Mouse (Mus musculus) CH12.LX (cell line): Measurements from ENCODE around the gene Slc30a2. TPM values are rescaled to one million over a fixed set of nuclear protein-coding genes. Genes with fewer than 3 reads are reported as not detected.

Experiments
- DNase-seq: peaks from one replicate; pipeline ENCODE4 v3.0.0-alpha.2; 2013; ENCODE audit errors: extremely low read depth
- H3K27ac ChIP-seq: 2 replicates; pipeline ENCODE4 v1.5.1; 2012; ENCODE audit warnings: low read depth, mild to moderate bottlenecking, control low read depth, moderate library complexity; ENCODE audit not compliant: insufficient read depth
- H3K27me3 ChIP-seq: replicated peaks from 2 replicates; pipeline ENCODE3; 2012; ENCODE audit warnings: inconsistent platforms
- H3K36me3 ChIP-seq, 2 experiments: replicated peaks in 1 of 2; 2 replicates each; pipeline versions ENCODE3 to v1.6.1; 2012; ENCODE audit warnings: inconsistent platforms in 1 of 2, low read length in 1 of 2, mild to moderate bottlenecking in 1 of 2, mixed read lengths in 1 of 2, moderate library complexity in 1 of 2; ENCODE audit not compliant: control insufficient read depth in 1 of 2, insufficient read depth in 1 of 2
- H3K4me1 ChIP-seq, 2 experiments: 2 replicates each; pipeline ENCODE4 v1.6.1; 2012; ENCODE audit warnings: inconsistent platforms in 1 of 2, moderate library complexity in 1 of 2; ENCODE audit not compliant: insufficient read depth in 2 of 2, control insufficient read depth in 1 of 2
- H3K4me2 ChIP-seq: 2 replicates; pipeline ENCODE4 v1.6.1; 2012; ENCODE audit warnings: low read depth, mild to moderate bottlenecking, control low read depth; ENCODE audit not compliant: poor library complexity, insufficient read depth, severe bottlenecking
- H3K4me3 ChIP-seq, 3 experiments: fragments of 150-350 bp in 1 of 3; sonication (generic) in 1 of 3; replicated peaks in 1 of 3; 2 replicates each; pipeline versions ENCODE3 to v1.5.1; 2011 to 2012; ENCODE audit warnings: low read depth in 2 of 3, low read length in 2 of 3, mild to moderate bottlenecking in 2 of 3, moderate library complexity in 2 of 3, control low read depth in 1 of 3, improper control_type of control experiment in 1 of 3, inconsistent platforms in 1 of 3, mixed read lengths in 1 of 3; ENCODE audit not compliant: poor library complexity in 1 of 3
- H3K79me2 ChIP-seq: replicated peaks from 2 replicates; pipeline ENCODE4 v1.6.1; 2012; ENCODE audit warnings: mild to moderate bottlenecking, moderate library complexity; ENCODE audit not compliant: control insufficient read depth, poor library complexity, insufficient read depth, severe bottlenecking; ENCODE audit errors: extremely low read depth
- H3K9ac ChIP-seq: 2 replicates; pipeline ENCODE4 v1.6.1; 2012; ENCODE audit warnings: low read depth, mild to moderate bottlenecking, control low read depth, moderate library complexity; ENCODE audit not compliant: insufficient read depth
- H3K9me3 ChIP-seq: replicated peaks from 2 replicates; pipeline ENCODE3; 2012; ENCODE audit warnings: low read length, inconsistent platforms, mixed read lengths
- CHD1 ChIP-seq: IDR thresholded peaks from 2 replicates; pipeline ENCODE4 v1.6.1; 2012; ENCODE audit warnings: low read depth, low read length, improper control_type of control experiment, inconsistent platforms
- CTCF ChIP-seq, 2 experiments: IDR thresholded peaks in 1 of 2; conservative IDR thresholded peaks in 1 of 2; 2 replicates each; pipeline ENCODE4 v1.5.1; 2011 to 2012; ENCODE audit warnings: low read depth in 2 of 2, low read length in 2 of 2, improper control_type of control experiment in 1 of 2, inconsistent platforms in 1 of 2, mild to moderate bottlenecking in 1 of 2, moderate library complexity in 1 of 2
- E2F4 ChIP-seq: IDR thresholded peaks from 2 replicates; pipeline ENCODE4 v1.6.1; 2011; ENCODE audit warnings: low read depth, low read length, improper control_type of control experiment; ENCODE audit not compliant: insufficient replicate concordance
- ETS1 ChIP-seq: conservative IDR thresholded peaks from 2 replicates; pipeline ENCODE4 v1.6.1; 2012; ENCODE audit warnings: low read depth, mild to moderate bottlenecking, inconsistent platforms, low read length, improper control_type of control experiment, moderate library complexity
- GABPA ChIP-seq: IDR thresholded peaks from 2 replicates; pipeline ENCODE4 v1.6.1; 2012; ENCODE audit warnings: low read depth, low read length, improper control_type of control experiment, inconsistent platforms; ENCODE audit not compliant: insufficient replicate concordance
- HCFC1 ChIP-seq: IDR thresholded peaks from 2 replicates; pipeline ENCODE4 v1.6.1; 2012; ENCODE audit warnings: low read depth, mild to moderate bottlenecking, inconsistent platforms, low read length, improper control_type of control experiment
- IRF4 ChIP-seq: IDR thresholded peaks from 2 replicates; pipeline ENCODE4 v1.6.1; 2014; ENCODE audit warnings: low read depth, mild to moderate bottlenecking, inconsistent platforms, low read length, improper control_type of control experiment
- JUND ChIP-seq: conservative IDR thresholded peaks from 2 replicates; pipeline ENCODE4 v1.6.1; 2011; ENCODE audit warnings: low read depth, low read length, improper control_type of control experiment
- KAT2A ChIP-seq: IDR thresholded peaks from 2 replicates; pipeline ENCODE4 v1.6.1; 2012; ENCODE audit warnings: low read length, improper control_type of control experiment, inconsistent platforms; ENCODE audit not compliant: insufficient replicate concordance
- MEF2A ChIP-seq: IDR thresholded peaks from 2 replicates; pipeline ENCODE4 v1.6.1; 2014; ENCODE audit warnings: low read depth, mild to moderate bottlenecking, inconsistent platforms, low read length, improper control_type of control experiment, borderline replicate concordance
- MYC ChIP-seq: IDR thresholded peaks from 2 replicates; pipeline ENCODE4 v1.6.1; 2011; ENCODE audit warnings: low read depth, mild to moderate bottlenecking, improper control_type of control experiment, low read length
- NELFE ChIP-seq: IDR thresholded peaks from 2 replicates; pipeline ENCODE4 v1.6.1; 2011; ENCODE audit warnings: low read depth, low read length, improper control_type of control experiment
- NRF1 ChIP-seq: IDR thresholded peaks from 2 replicates; pipeline ENCODE4 v1.6.1; 2014; ENCODE audit warnings: low read depth, mild to moderate bottlenecking, inconsistent platforms, low read length, improper control_type of control experiment, moderate library complexity
- RCOR1 ChIP-seq: conservative IDR thresholded peaks from 2 replicates; pipeline ENCODE4 v1.6.1; 2012; ENCODE audit warnings: low read depth, mild to moderate bottlenecking, inconsistent platforms, low read length, improper control_type of control experiment
- SMC3 ChIP-seq: IDR thresholded peaks from 2 replicates; pipeline ENCODE4 v1.6.1; 2011; ENCODE audit warnings: low read depth, low read length, improper control_type of control experiment
- USF1 ChIP-seq: IDR thresholded peaks from 2 replicates; pipeline ENCODE4 v1.6.1; 2014; ENCODE audit warnings: low read depth, mild to moderate bottlenecking, inconsistent platforms, low read length, improper control_type of control experiment
- ZKSCAN1 ChIP-seq: IDR thresholded peaks from 2 replicates; pipeline ENCODE4 v1.6.1; 2012; ENCODE audit warnings: low read depth, inconsistent platforms, low read length, improper control_type of control experiment, borderline replicate concordance
- dilution Hi-C: fragments of 300-500 bp; cut with MboI; formaldehyde crosslinking; loops from 2 replicates; pipeline ENCODE4 v1.14.3; 2020; ENCODE audit warnings: low sequenced_read_pairs; ENCODE audit not compliant: extremely low pct_unique_long_range_greater_than_20kb, extremely low pct_ligation_motif_present
- in situ Hi-C: fragments of 300-500 bp; cut with MboI; formaldehyde crosslinking; loops from 3 replicates; pipeline ENCODE4 v1.14.3; 2019; ENCODE audit warnings: low sequenced_read_pairs, low pct_ligation_motif_present, low pct_unique_long_range_greater_than_20kb, mixed read lengths
- polyA plus RNA-seq: library from polyadenylated mRNA; unstranded; fragments of >175 nt; gene quantifications from 2 replicates; pipeline ENCODE4 v1.2.1, GENCODE M21; 2012; ENCODE audit warnings: low read depth; ENCODE audit not compliant: insufficient read length
- total RNA-seq, 2 experiments: library from RNA; depleted of rRNA; stranded (reverse); fragments of 300-350 nt in 1 of 2; fragments of >200 nt in 1 of 2; gene quantifications; 2 replicates each; pipeline ENCODE4 v1.2.3; 2012 to 2014

The Slc30a2 gene
- total and polyA plus RNA-seq, 3 experiments: 5.1 to 22.4 (median 8.9) TPM

DNA sequence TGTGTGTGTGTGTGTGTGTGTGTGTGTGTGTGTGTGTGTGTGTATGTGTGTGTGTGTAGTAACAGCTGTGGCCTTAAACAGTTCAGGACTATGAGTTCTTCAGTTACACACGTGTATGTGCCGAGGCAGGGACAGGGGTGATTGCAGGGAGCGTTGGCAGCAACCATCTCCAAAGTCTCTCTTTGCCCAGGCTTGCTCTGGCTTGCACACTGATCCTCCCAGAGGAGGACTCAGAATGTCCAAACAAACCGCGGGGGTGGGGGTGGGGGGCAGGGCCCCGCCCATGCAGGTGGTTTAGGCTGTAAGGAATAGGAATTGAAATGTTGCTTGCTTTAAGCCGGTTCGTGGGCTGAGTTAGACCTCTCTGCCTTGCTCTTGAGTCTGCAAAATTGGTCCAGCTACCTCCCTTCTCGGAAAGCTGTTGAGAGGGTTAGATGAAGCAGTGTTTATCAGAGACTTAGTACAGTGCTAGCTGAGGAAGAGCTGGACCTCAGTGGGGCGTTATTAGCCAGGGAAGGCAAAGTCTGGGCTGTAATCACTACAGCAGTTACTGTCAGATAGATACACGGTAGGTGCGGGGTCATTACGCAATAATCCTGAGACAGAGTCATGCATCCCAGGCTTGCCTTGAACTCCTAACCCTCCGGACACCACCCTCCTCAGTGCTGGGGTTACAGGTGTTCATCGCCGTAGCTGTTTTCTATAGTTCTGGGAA is 59.0 kb downstream of the Slc30a2 start:
- H3K4me2 ChIP-seq: no peak overlapping the region
- in situ Hi-C loops (no loop called here), dilution Hi-C loops (no loop called here)
- no peak for TF ChIP-seq HCFC1
- H3K27ac ChIP-seq: no peak overlapping the region
- H3K9me3 ChIP-seq: no peaks in the 10 kb centered on the region
- no peaks in the 10 kb centered on the region for H3K79me2 ChIP-seq
- no peak overlapping the region for H3K4me3 ChIP-seq
- H3K9ac ChIP-seq: no peak overlapping the region
- H3K4me1 ChIP-seq: peaks cover 0 to 17% of the 10 kb centered on the region in 2 experiments; a peak in 2 of 4 replicates
- no peaks in the 10 kb centered on the region for H3K27me3 ChIP-seq
- no peak for DNase-seq
- H3K36me3 ChIP-seq: peaks cover 0 to 33% of the 10 kb centered on the region in 2 experiments

DNA sequence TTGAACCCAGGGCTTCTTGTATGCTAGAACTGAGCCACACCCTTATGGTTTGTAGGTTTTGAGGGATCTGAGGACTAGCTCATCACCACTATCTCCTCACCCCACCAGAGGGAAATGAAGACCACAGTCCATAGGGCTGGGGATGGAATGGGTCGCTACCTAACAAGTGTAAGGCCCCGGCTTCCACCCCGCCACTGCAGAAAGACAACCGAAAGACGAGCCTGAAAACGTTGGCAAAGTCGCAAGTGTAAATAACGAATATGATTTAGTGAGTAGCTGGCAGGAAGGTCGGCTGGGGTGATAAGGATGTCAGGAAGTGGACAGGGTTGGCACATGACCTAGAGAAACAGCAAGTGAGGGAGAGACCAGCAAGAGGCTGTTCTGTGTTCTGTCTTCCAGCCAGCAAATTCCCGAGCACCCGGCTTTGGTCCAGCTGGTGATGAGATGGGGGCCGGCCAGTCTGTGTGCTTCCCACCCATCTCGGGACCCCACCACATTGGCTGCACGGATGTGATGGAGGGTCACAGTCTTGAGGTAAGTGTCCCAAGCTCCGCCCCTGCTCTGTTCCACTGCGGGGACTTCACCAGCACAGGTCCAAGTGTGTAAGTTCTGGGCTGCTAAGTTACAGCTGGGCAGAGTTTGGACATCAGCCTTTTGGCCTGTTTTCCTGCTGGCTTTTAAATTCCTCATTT is 59.7 kb downstream of the Slc30a2 start:
- Histone ChIP-seq H3K9ac (no peak overlapping the region), H3K27me3 (no peaks in the 10 kb centered on the region), H3K9me3 (no peaks in the 10 kb centered on the region), H3K27ac (no peak overlapping the region), H3K4me2 (no peak overlapping the region), H3K4me3 (no peak overlapping the region), H3K36me3 (peaks cover 0 to 40% of the 10 kb centered on the region in 2 experiments), H3K4me1 (peaks cover 0 to 13% of the 10 kb centered on the region in 2 experiments; a peak in 2 of 4 replicates), H3K79me2 (no peaks in the 10 kb centered on the region)
- in situ Hi-C loops: no loop called here
- dilution Hi-C loops: no loop called here
- DNase-seq: no peak
- no peak for TF ChIP-seq USF1
- no peak for TF ChIP-seq IRF4
- no peak for TF ChIP-seq CTCF (conservative IDR thresholded peaks at IDR 0.05 in 1 of 2, IDR thresholded peaks at IDR 0.05 in 1 of 2; ENCODE audit: low read depth in 2 of 2, low read length in 2 of 2)
- TF ChIP-seq E2F4: no peak
- TF ChIP-seq GABPA: no peak
- TF ChIP-seq ETS1: no peak
- no peak for TF ChIP-seq JUND
- TF ChIP-seq SMC3: no peak
- TF ChIP-seq HCFC1: no peak
- no peak for TF ChIP-seq MEF2A
- no peak for TF ChIP-seq NRF1
- no peak for TF ChIP-seq MYC
- no peak for TF ChIP-seq ZKSCAN1
- no peak for TF ChIP-seq CHD1
- TF ChIP-seq KAT2A: no peak
- no peak for TF ChIP-seq NELFE
- no peak for TF ChIP-seq RCOR1
